Mouse (Mus musculus): ENCODE data around the gene Cpn1.

The Cpn1 gene

GRCm38 (mm10) chr19:43986069-43986794, at the start of gene Cpn1:
Gene Cpn1, minus strand, starts transcription at chr19:43986556.
- DNase-seq: peak; percentile 81

GRCm38 (mm10) chr19:44033396-44033795, 47.0 kb upstream of the Cpn1 start:
- no peak for DNase-seq

GRCm38 (mm10) chr19:44032046-44032744, 45.8 kb upstream of the Cpn1 start:
- DNase-seq: peak; percentile 59

- DNase-seq: no peak
Observed at GRCm38 (mm10) chr19:44030024-44030423, 43.7 kb upstream of the Cpn1 start.

GRCm38 (mm10) chr19:44028972-44029371, 42.6 kb upstream of the Cpn1 start, which contains the start of gene Cyp2c23:
Gene Cyp2c23, minus strand, starts transcription at chr19:44029208.
- no peak for DNase-seq

GRCm38 (mm10) chr19:44026956-44027530, 40.7 kb upstream of the Cpn1 start:
- peak; percentile 36 for DNase-seq

- peak; percentile 47 for DNase-seq
Observed at GRCm38 (mm10) chr19:44024921-44025585, 38.7 kb upstream of the Cpn1 start.

GRCm38 (mm10) chr19:44023066-44023465, 36.7 kb upstream of the Cpn1 start:
- DNase-seq: no peak

- peak; percentile 88 for DNase-seq
Observed at GRCm38 (mm10) chr19:44021502-44021901, 35.1 kb upstream of the Cpn1 start.

- DNase-seq: no peak
Observed at GRCm38 (mm10) chr19:44019739-44020138, 33.4 kb upstream of the Cpn1 start.

- DNase-seq: no peak
Observed at GRCm38 (mm10) chr19:44013862-44014261, 27.5 kb upstream of the Cpn1 start.

- DNase-seq: no peak
Observed at GRCm38 (mm10) chr19:44008784-44009183, 22.4 kb upstream of the Cpn1 start.

GRCm38 (mm10) chr19:44007186-44007585, 20.8 kb upstream of the Cpn1 start:
- no peak for DNase-seq

GRCm38 (mm10) chr19:44005025-44005424, 18.7 kb upstream of the Cpn1 start:
- DNase-seq: no peak

GRCm38 (mm10) chr19:44004261-44004660, 17.9 kb upstream of the Cpn1 start:
- no peak for DNase-seq

- no peak for DNase-seq
Observed at GRCm38 (mm10) chr19:44000720-44001119, 14.4 kb upstream of the Cpn1 start.

- DNase-seq: no peak
Observed at GRCm38 (mm10) chr19:44000061-44000460, 13.7 kb upstream of the Cpn1 start.

GRCm38 (mm10) chr19:43998802-43999527, 12.6 kb upstream of the Cpn1 start:
- no peak for DNase-seq

- no peak for DNase-seq
Observed at GRCm38 (mm10) chr19:43998101-43998500, 11.7 kb upstream of the Cpn1 start.

GRCm38 (mm10) chr19:43995427-43995826, 9.1 kb upstream of the Cpn1 start:
- no peak for DNase-seq

GRCm38 (mm10) chr19:43992464-43992863, 6.1 kb upstream of the Cpn1 start:
- DNase-seq: no peak

- DNase-seq: no peak
Observed at GRCm38 (mm10) chr19:43990362-43990761, 4.0 kb upstream of the Cpn1 start.

- no peak for DNase-seq
Observed at GRCm38 (mm10) chr19:43981992-43982391, 4.4 kb downstream of the Cpn1 start.

Measured in kidney, adult 11 months (tissue).